Mouse (Mus musculus): ENCODE results near the gene Dhps.
A peak's percentile ranks its signal among the peaks of the same experiment; 100 is the strongest.

Dhps gene

DNA sequence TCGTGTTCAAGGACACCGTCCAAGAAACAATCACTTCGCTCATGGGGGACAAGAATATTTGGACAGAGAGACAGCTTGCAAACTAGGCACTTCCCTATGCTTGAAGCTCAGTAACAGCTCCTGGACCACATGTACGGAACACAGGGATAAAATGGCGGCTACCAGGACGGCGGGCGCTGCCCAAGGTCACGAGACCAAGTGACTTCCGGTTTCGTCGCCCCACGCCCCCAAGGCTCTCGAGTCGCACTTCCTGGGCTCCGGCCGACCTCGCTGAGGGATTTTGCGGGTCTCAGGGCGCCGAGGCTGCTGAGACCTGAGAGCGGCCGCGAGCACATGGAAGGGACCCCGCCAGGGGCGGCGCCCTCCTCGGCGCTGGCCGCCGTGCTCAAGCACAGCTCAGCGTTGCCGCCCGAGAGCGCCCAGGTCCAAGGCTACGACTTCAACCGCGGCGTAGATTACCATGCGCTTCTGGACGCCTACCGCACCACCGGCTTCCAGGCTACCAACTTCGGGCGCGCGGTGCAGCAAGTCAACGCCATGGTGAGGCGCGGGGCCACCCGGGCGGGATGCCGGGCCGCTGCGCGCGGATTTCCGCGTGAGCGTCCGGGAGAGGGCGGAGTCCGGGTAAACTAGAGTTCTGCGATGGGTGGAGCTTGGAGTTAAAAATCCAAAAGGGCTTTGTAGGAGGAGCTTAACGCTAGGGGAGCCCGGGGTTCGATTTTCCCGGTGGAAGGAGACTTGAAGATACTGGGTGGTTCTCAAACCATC, at the start of gene Dhps:
Gene Dhps (plus strand): TSS at position 244 of the 768 bp plus-strand sequence.
- peak; percentile 91 for DNase-seq (ENCODE audit: low spot score)

DNA sequence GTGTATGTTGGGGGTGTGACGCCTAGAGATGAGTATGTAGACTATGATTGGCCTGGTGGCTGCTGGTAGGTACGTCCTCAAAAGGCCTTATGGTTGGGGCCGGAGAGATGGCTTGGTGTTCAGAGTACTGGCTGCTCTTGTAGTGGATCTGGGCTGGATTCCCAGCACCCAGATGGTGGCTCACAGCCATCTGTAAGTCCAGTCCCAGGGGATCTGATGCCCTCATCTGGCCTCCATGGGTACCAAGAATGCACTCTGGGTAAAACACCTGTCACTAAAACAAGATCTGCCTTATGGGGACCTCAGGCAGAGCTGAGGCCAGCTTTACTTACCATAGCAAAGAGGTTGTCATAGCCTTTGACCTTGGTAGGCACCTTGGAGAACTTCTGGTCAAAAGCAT, 47.7 kb upstream of the Dhps start:
- DNase-seq (ENCODE audit: low spot score), result no peak

DNA sequence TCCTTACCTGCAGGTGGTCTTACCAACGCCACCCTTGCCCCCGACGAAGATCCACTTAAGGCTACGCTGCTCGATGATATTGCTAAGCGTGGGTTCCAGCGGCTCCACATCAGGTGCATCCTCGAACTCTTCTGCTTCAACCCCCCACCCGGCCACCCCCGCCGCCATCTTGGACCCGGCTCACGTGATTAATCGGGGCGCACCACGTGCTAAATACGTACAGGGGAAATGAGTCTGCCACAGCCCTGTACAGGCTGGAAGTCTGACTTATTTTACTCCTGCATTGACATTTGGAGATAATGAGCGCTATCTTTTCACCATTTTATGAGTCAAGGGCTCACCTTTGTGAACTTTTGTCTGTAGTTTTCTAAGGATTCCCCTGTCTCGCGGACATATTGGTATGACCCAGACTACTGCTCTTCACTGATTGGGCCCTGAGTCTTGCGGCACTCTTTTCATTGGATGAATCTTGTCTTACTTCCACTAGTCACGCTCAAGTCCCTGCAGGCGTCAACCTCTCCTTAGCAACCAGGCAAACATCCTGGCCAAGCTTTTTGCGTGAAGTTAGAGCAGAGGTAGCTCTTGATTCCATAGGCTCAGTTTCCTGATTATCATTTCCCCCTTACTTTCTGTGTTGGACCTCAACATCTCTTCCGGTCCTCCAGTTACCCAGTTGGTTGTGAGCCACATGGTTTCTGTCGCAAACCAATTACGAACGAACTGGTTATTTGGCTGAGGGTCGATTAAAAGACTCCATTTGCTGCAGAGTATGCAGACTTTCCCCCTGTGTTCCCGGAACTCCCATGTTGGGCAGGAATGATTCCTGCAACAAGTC, 46.2 kb upstream of the Dhps start, which contains the start of gene Asna1:
Gene Asna1 (minus strand): TSS at position 184 of the 835 bp plus-strand sequence.
- DNase-seq (ENCODE audit: low spot score), result peak; percentile 91

DNA sequence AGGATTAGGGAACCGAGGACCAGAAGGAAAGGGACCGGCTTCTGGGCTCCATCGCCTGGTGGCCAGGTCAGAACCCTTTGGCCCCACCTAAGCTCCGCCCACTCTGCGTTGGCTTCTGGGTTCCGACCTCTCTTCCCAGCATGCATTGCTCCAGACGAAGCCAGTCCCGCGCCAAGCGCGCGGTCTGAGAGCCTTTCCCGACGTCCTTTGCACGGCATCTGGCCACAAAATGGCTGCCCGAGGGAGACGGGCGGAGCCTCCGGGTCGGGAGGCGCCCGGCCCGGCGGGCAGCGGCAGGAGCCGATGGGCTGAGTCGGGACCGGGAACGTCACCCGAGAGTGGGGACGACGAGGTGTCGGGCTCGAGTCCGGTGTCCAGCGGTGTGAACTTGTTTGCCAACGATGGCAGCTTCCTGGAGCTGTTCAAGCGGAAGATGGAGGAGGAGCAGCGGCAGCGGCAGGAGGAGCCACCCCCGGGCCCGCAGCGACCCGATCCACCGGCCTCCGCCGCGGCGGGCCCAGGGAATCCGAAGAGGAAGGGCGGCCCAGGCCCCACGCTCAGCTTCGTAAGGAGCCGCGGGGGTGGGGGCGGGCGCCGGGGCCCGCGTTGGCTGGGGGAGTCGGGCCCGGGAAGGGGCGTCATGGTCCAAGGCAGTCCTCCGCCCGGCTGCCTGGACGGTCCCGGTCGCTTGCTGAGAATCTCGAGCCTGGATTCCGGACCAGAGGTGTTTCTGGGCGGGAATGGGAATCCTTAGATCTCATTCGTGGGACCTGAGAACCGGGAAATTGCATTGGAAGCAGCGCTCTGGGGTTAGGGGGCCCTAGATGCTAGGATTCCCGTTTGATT, 44.7 kb upstream of the Dhps start, which contains the start of gene Trir:
Gene Trir (plus strand): TSS at position 154 of the 846 bp plus-strand sequence.
- DNase-seq (ENCODE audit: low spot score), result peak; percentile 96

DNA sequence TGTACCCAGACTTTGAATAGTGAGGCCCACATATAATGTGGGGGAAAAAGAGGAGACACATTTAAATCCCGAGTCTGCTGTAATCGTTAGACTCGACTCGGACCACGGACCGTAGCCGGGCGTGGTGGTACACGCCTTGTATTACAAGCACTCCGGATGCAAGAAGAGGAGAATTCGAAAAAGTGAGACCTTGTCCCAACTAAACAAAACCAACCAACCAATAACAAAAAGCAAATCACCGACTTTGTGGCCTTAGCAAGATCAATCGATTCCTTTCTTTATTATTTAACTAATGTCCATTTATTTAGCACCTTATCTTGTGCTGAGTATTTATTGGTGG, 44.1 kb upstream of the Dhps start:
- DNase-seq (ENCODE audit: low spot score), result no peak

DNA sequence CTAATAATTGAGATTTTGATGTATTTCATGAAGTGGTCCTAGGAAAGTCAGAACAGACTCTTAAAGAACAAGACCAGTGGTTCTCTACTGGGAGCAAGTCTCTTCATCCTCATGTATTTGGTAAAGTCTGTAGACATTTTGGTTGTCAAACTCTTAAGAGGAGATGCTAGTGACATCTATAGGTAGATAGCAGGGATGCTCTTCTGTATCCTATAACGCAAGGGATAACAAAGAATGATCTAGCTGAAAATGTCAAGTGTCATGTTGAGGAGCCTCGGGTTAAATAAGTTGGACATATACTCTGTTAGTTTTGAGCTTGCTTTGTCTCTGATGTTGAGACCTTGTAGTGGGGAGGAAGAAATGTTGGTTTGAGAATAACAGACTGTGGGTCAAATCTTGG, 43.6 kb upstream of the Dhps start:
- DNase-seq (ENCODE audit: low spot score), result no peak

DNA sequence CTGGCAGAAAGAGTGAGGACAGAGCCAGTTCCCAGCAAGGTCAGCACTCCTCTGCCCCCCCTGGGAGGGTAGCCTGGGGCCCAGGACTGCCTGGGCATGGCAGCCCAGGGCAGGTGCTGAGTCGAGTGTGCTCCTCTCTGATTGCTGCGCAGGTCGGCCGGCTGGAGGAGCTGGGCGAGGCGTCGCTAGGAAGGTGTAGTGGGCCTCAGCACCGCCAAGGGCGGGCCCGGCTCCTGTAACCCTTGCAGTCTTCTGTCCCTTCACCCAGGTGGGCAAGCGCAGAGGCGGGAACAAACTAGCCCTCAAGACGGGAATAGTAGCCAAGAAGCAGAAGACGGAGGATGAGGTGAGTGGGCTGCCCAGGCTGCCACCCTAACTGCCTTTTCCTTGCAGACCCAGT, 42.3 kb upstream of the Dhps start:
- DNase-seq (ENCODE audit: low spot score), result no peak

DNA sequence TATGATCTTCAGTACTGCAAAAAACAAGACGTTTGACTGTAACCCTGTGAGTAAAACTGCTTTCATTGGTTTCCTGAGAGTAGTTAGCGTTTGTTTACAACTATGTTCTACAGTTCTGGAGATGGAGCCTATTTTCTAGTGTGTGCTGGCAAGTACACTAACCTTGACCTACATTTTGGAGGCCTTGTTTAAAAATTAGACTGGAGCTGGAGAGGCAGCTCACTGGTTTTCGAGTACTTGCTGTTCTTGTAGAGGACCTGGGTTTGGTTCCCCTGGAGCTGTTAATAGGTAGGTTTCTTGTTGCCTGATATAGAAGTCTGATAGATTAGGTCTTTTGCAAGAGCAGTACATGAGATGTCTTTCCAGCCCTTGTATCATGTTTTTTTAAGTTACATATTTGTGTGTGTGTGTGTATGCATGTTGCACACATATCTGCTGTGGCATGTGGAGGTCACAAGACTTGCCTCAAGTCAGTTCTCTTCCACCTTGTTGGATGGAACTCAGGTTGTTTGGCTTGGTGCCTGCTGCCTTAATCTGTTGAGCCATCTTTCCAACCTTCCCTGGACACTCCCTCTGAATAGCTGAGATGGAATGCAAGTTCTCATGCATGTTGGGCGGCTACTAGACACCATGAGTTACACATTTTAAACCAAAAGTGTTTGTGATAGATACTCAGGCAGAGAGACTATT, 38.8 kb upstream of the Dhps start:
- no peak for DNase-seq (ENCODE audit: low spot score)

DNA sequence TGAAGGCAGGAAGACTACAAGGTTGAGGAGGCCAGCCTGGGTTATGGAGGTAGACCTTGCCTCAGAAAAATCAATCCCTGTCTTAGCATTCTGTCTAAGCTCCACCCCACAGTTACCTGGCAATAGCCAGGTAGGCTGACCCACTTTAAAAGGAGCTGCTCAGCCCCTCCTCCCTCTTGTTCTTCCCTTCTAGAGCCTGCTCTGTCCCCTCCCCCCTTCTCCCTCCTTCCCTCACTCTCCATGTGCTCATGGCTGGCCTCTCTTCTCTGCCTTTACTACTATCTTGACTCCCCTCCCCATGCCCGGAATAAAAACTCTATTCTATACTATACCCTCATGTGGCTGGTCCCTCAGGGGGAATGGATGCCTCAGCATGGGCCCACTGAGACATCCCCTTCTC, 37.7 kb upstream of the Dhps start:
- no peak for DNase-seq (ENCODE audit: low spot score)

DNA sequence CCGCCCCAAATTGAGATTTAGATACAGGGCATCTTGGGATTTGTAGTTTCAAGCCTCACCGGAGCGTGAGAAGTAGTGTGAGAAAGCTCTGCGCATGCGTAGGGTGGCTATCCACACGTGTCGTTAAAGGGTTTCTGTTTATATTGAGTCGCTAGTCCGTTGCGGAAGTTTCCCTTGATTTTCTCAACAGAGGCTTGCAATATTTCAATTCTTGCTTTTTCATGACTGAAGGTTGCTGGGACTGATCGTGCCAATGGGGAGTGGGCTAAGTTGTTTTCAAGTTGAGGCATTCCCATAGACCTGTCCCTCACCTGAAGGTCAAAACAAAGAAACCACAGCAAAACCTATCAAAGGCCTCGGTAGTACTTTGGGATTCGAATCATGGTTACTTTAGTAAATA, 36.8 kb upstream of the Dhps start:
- DNase-seq (ENCODE audit: low spot score), result peak; percentile 85

DNA sequence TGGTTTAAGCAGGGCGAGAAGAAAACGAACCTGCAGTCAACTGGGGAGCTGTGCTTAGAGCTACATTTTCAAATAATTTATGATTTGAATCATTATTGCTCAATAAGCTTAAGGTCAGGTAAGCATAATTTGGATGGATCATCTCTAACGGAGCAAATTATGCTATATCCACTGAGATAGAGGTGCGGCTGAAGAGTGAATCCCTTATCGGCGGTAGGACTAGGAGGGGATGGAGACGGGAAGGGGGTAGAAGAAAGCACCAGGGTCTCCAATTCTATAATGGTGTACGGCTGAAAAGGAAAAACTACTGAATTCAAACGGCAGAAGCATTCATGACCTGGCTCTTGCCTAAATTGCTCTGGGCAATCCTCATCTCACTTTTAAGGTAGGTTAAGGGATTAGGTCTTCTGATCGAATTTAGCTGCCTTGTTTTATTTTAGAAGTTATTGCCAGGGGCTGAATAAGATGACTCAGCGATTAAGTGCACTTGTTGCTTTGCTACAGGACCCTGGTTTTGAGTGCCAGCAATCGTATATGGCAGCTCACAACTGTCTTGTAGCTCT, 36.3 kb upstream of the Dhps start:
- DNase-seq (ENCODE audit: low spot score), result no peak

DNA sequence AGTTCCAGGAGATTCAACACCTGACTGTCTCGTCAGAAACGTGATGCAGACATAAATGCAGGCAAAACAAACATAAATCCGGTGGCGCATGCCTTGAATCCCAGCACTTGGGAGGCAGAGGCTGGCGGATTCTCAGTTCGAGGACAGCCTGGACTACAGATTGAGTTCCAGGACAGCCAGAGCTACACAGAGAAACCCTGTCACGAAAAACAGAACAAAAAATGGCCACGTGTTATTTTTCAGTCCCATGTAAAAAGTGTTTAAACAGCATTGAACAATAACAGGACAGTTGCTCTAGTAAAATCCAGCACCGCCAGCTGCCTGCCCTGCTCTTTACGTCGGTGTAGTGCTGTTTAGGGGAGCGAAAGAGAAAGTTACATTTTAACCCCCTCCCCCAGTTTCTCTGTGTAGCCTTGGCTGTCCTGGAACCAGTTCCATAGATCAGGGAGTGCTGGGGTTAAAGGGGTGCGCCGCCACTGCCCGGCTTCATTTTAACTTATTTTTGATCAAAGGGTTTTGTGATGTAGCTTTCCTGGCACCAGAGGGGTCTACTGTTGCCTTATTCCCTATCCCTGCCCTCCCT, 35.7 kb upstream of the Dhps start:
- no peak for DNase-seq (ENCODE audit: low spot score)

DNA sequence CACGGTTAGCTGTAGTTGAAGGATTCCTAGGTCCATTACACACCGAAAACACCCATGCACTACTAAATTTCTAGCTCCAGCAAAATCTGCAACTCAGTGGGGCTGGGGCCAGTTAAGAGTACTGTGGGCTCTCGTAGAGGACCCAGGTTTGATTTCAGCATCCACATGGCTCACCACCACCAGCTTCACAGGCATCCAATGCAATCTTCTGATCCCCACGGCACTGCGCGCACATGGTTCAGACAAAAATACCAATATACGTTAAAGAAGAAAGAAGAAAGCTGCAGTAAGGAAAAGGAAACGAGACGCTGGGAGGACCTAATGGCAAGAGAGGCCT, 35.2 kb upstream of the Dhps start:
- DNase-seq (ENCODE audit: low spot score), result no peak

DNA sequence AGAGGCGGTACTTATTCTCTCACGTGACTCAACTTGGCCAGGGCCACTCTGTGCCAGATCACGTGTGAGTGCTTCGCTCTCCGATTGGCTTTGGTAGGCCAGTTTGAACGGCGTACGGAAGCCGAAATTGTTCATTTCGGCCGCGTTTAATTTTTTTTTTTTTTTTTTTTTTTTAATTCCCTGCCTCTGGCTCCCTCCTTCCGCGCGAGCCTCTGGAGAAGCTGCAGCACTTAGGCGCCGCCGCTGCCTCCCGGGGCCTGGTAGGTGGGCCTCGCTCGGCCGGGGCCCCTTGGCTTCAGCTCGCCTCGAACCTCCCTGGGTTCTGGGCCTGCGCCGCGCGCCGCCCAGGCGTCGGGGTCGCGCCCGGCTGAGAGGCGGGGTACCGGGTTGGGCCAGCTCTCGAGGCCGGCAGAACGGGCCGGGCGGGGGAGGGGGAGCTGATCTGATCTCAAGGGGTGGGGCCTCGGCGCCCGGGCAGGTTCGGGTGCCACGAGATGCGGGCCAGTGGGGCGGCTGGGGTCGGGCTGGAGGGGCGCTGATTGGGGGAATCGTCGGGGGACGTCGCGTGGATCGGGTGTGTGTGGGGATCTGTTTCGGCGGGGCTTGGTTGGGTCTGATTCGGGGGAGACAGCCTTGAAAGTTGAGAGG, 34.7 kb upstream of the Dhps start, which contains the start of gene Tnpo2:
Gene Tnpo2 (plus strand): TSS at position 198 of the 648 bp plus-strand sequence.
- peak; percentile 93 for DNase-seq (ENCODE audit: low spot score)

DNA sequence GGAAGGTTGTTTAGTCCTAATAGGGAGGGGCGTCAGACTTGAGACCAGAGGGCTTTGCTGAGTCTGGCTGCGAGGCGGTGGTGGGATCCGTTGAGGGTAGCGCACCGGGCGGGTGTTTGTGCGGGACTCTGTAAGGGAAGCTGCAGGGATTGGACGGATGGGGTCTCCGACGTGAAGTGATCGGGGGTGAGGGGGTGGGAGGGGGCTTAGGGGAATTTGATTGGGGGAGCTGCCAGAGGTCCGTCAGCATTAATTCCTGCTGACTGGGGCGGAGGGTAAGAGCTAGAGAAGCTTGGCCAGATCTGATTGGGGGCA, 34.2 kb upstream of the Dhps start:
- DNase-seq (ENCODE audit: low spot score), result no peak

DNA sequence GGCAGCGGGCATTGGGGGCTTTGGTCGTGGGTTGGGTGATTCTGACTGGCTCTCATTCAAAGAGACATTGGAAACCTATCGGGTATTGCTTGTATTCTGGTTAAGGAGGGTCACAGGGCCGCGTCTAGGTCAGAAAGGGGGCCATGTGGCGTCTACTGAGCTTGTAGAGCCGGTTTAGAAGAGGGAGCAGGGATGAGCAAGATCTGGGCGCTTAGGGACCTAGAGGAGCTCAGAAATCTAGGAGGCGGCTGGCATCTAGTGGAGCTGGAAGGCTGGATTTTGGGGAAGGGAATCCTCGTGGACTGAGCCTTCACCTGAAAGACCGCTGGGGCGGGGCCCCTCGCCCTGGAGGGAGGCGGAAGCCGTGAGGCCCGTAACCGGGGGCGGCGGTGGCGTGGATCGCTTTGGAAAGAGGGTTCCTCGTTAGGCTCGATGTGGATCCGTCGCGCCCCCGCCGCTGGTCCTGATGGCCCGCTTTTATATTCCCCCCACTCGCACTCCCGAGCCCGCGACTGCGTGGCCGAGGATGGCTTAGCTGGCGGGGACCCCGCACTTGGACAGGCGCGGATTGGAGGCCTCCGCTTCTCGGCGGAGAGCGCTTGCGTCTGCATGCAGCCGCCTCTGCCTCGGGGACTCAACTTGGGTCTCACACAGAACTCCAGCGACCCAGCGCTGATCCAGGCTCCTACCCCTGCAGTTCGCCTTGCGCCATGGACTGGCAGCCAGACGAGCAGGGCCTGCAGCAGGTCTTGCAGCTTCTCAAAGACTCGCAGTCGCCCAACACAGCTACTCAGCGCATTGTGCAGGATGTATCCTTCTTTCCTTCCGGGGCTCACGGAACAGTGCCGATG, 33.7 kb upstream of the Dhps start:
- peak; percentile 68 for DNase-seq (ENCODE audit: low spot score)

DNA sequence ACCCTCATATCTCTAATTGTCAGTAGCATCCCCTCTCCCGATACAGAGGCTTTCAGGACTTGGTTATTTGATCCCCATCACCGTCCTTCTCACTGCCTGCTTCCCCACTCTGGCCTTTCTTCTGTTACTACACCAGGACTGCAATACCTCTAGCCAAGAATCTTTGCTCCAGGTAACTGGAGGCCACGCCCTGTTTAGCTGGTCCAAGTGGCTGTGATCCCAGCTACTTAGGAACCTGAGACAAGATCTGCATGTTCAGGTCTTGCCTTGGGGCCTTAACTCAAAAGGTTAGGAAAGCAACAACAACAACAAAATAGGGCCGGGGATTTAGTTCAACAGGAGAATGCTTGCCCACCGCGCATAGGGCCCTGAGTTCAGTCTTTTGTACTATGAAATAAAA, 27.9 kb upstream of the Dhps start:
- DNase-seq (ENCODE audit: low spot score), result no peak

DNA sequence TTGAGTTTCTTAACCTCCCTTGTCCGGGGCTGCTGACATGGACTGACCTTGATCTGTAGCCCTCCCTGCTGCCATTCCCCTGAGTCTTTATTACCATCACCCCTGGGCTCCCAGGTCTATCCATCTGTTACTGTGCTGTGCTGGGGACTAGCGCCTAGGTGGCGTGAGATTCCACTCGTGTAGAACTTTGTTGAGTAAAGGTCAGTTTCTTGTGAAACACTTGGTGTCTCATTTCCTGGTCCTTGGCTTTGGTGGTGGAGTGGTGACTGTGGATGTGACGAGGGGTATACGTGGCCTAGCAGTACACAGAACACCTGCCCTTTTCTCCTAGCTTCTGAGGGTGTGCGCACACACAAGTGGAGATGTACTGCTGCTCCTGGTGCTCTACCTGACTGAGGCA, 14.2 kb upstream of the Dhps start:
- DNase-seq (ENCODE audit: low spot score), result no peak

DNA sequence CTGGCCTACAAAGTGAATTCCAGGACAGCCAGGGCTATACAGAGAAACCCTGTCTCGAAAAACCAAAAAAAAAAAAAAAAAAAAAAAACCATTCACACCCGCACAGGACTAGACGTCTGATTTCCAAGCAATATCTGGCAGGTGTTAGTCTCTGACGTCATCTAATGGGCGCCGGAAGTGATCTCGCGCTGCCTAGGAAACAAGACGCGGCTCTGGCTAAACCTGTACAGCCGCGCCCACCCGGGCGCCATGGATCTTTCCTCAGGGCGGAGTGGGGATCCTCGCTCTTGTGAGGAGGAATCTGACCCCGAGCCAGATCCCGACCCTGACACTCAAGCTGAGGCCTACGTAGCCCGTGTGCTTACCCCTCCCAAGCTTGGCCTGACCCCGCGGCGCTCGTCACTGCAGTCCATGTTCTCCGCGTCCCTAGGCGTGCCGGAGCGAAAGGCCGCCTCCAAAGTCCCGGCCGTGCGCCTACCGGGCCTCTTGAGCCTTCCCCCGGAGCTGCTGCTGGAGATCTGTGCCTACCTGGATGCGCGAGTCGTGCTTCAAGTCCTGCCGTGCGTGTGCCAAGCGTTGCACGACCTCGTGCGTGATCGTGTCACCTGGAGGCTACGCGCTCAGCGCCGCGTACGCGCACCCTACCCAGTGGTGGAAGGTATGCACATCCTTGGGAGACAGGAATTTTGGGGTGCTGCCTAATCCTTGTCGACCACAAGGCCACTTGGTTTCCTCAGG, 11.5 kb upstream of the Dhps start, which contains the start of gene Fbxw9:
Gene Fbxw9 (plus strand): TSS at position 177 of the 738 bp plus-strand sequence.
- peak; percentile 90 for DNase-seq (ENCODE audit: low spot score)

Data from yolk sac, embryonic 10.5 days (tissue).